Mouse (Mus musculus) layer of hippocampus, postnatal 25 days (tissue): ENCODE measurements around the gene Smim20. TPM values are rescaled to one million over a fixed set of nuclear protein-coding genes. Genes with fewer than 3 reads are reported as not detected.

Experiments
- DNase-seq, 2 experiments: peaks; one replicate each; pipeline ENCODE4 v3.0.0; 2022; ENCODE audit warnings: mixed read lengths in 2 of 2, low spot score in 1 of 2; ENCODE audit errors: extremely low spot score in 1 of 2
- total RNA-seq, 2 experiments: library from RNA; stranded (reverse); gene quantifications; 2 replicates each; pipeline ENCODE4 v1.2.3; 2021

Smim20 gene
- total RNA-seq, 2 experiments from 2014 or later: 38.3 to 41.5 TPM

DNA sequence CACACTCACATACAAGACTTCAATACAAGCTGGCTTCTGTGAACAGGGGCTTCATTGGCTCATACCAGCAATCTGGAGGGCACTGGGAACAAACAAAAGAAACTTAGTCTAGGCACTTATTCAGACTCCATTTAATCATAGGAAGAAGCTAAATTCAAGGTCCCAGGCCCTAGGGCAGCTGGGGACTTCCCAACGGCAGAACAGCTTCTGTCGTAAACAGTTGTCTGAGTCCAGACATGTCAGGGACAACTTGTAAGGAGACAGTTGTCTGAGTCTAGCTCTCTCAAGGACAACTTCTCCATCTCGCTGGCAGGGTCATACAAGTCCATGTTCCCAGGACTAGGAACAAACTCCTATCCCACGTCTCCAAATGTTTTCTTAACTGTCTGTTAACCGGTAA, 2.8 kb upstream of the Smim20 start:
- DNase-seq: no peak

DNA sequence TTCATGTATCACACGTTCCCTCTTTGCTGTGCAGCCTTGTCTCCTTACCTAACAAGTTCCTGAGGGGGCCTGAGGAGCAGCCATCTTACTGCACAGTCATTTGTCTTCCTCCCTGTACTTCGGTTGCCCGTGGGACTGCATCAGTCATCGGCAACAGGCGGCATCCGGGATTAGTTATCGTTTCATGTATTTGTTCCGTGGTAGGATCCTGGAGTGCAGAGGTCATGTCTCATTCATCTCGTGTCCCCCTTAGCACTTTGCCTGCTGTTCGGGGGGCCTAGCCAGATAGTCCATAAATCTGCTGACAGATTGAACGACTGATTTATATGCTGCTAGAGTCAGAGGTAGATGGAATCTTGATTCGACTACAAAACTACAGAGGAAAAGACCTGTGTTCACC, 1.1 kb upstream of the Smim20 start:
- DNase-seq: no peak

DNA sequence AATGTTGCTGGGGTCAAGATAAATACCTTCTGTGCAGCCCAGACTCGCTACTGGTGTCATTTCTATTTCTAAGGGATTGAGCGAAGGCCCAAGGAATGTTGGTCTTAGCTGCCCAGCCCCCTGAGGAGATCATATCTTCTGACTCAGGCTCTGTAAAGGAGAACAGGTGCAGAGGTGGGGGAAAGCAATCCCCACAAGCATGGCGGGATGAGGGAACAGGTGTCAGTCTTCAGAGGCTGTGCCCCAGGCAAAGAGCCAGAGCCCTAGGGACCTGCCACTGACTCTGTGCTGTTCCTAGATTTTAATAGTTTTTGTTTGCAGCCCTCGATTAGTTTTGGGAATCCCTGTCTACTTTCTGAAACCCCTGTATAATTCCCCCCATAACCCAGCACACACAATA, 702 bp upstream of the Smim20 start:
- DNase-seq: no peak

- no peak for DNase-seq
Measured at GRCm38 (mm10) chr5:53268095-53268692, 1.3 kb downstream of the Smim20 start.

GRCm38 (mm10) chr5:53269799-53270198, 2.9 kb downstream of the Smim20 start:
- DNase-seq: no peak

- DNase-seq: no peak
Measured at GRCm38 (mm10) chr5:53270947-53271711, 4.2 kb downstream of the Smim20 start.

DNA sequence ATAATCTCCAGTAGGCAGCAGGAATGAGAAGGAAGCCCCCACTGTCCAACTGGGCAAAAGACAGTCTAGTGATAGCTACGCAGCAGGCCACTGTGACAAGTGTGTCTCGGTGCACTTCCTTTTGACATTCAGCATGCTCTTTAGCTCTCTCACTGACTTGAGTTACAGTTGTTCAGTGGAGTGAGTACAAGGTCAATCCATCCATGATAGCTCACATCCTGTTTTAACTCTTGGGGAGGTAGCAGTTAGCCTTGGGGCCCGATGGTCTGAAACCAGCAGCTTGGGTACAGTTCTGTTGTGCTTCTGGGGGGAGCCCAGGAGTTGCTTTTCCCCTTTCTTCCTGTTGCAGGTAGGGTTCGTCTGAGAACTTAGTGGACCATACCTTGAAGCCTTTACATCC, 5.7 kb downstream of the Smim20 start:
- no peak for DNase-seq

GRCm38 (mm10) chr5:53273699-53274430, 7.0 kb downstream of the Smim20 start:
- no peak for DNase-seq

DNA sequence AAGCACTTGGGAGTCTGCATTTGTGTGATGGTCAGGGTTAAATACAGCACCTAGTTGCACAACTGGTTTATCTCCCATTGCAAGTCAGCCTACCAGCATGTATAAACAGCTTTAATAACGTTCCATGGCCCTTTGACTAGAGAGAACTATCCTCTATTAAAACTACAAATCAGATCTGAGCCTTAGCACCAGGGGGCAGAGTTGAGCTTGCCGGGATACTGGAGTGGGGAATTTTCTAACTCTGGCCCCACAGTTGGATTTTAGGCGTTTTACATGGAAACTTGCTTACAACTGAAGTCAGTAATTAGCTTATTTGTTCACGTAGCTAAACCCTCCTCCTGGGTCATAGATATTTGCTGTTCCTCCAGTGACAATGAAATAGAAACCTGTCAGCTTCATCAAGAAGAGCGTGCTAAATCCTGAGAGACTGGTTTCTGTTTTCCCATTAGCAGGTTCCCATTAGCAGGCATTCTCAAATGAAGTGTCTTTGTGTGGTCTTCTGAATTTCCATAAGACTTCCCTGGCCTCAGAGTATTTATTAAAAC, 8.0 kb downstream of the Smim20 start:
- DNase-seq: peak; percentile 44 to 74

DNA sequence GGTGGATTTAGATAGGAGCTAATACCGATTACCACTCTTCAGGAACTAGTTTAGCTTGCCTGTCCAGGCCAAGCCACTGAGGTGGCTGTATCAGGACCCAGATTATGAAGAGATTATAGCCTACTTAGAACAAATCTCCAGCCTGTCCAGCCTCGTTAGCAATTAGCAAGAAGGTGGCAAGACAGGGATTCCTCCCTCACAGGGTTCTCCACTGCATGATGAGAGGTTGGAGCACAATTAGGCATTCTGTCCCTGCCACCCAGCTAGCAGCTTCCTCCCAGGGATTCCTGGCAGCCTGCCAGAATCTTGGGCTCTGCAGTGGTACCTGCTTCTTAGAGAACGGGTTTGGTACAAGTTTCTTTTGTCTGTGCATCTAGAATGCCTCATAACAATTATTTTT, 8.5 kb downstream of the Smim20 start:
- no peak for DNase-seq

- DNase-seq: no peak
Measured at GRCm38 (mm10) chr5:53276470-53277022, 9.7 kb downstream of the Smim20 start.

GRCm38 (mm10) chr5:53277716-53278263, 10.9 kb downstream of the Smim20 start:
- no peak for DNase-seq

DNA sequence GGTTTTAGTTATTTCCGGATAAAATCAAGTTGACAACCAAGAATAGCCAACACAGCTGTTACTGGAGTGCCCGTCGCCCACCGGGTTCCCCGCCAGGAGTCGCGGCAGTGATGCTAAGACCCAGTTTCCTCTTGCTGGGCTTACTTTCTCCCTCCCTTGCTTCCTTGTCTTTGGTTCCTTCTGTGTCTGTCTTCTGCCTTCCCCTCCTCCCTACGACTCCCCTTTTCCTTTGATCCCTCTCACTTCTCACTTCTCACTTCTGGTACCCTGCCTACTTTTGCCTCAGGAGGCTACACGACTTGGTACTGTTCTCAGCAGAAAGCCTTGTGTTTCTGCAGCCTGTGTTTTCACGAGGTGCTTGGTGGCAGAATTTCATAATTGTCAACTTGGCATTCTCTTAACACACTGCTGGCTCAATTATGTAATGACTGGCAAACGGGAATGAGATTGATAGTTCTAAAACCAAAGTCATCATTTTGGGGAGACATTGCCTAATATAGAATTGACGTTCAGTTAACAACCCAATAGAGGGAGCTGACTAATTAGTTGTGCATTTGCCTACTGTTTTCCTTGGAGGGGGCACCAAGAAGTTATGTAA, 12.4 kb downstream of the Smim20 start:
- DNase-seq: no peak

DNA sequence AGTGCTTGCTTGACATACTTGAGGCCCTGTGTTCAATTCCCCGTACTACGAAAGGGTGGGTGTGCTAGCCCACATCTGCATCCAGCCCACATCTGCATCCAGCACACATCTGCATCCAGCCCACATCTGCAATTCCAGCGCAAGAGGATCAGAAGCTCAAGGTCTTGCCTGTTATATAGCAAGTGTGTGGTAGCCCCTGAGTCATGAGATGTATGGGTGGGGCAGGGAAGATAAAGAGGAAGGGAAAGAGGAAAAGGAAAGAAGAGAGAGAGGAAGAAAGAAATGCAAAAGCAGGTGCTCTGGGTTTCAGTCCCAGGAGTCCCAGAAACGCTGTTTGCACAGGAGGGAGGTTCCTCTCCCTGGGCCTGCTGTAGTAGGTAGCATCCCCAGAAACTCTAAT, 15.6 kb downstream of the Smim20 start:
- no peak for DNase-seq

- DNase-seq: no peak
Measured at GRCm38 (mm10) chr5:53286406-53286805, 19.5 kb downstream of the Smim20 start.

DNA sequence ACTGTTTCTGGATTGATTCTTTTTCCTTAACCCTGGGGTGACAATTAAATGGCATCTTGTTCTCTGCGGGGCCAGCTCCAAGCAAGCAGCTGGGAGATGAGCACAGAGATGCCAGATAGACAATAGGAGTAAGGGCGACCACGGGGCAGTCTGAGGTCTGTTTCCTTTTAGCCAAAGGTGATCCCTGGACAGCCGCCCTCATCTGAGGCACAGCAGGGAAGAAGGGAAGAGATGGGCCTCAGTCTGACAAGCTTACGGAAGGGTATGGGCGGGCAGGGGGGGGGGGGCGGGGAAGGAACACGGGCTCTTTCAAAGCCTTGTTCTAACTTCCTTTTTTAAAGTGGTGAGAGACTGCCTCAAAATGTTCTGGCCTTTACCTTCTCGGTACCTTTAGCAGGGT, 22.6 kb downstream of the Smim20 start:
- no peak for DNase-seq

DNA sequence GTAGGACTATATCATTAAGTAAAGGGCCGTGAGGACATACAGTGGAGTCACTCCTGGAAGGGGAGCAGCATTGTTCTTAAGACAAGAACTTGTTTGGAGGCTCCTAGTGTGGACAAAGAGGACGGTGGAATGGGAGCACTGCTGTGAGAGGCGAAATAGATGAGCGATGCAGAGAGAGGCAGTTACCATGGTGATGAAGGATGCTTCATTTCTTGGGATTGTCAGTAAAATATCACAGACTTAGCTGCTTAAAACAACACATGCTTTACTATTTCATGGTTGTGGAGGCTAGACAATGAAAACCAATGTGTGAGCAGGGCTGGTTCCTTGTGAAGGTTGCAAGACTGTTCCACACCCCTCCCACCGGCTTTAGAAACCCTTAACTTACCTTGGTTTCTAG, 27.7 kb downstream of the Smim20 start:
- no peak for DNase-seq

DNA sequence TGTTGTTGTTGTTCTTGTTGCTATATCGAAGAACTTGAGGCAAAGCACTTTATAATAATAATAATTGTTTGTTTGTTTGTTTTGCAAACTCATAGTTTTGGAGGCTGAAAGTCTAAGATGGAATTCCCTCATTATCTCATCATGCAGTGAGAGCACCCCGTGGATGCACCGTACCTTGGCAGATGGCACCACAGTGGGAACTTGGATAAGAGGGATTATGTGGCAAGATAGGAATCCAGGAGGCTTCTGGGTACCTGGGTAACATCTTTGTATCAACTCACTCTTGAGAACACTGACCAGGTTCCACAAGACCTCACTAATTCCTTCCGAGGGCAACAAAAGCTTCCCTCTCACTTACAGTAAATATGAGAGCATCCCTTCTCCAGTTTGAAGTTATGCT, 30.1 kb downstream of the Smim20 start:
- no peak for DNase-seq

DNA sequence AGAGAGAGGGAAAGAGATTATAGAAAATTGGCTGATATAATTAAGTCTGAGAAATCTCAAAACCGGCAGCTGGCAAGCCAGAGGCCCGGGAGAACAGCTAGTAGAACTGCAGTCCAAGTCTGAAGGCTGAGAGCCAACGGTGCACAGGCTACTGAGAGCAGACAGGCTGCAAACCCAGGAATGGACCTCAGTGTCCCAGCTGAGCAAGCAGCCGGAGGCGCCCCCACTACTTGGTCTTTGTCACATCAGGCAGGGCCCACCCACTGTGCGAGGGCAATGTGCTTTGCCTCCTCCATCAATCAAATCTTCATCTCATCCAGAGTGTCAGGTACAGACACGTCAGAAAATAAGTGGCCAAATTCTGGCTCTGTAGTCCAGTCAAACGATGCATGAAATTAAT, 34.6 kb downstream of the Smim20 start:
- no peak for DNase-seq

- no peak for DNase-seq
Measured at GRCm38 (mm10) chr5:53302895-53303670, 36.2 kb downstream of the Smim20 start.
